Mouse (Mus musculus) neutrophil, adult 5-6 weeks (primary cell): ENCODE data around the gene Pitpnm2. TPM values are rescaled to one million over a fixed set of nuclear protein-coding genes. Genes with fewer than 3 reads are reported as not detected.
A peak's percentile ranks its signal among the peaks of the same experiment; 100 is the strongest.

Experiments
- ATAC-seq: fragments of 151-379, 151-347 bp; 2 replicates; pipeline ENCODE4 v1.8.0; 2017; ENCODE audit warnings: mild to moderate bottlenecking, moderate TSS enrichment; ENCODE audit not compliant: insufficient number of reproducible peaks, poor library complexity, low FRiP score, severe bottlenecking; ENCODE audit errors: extremely low read depth
- total RNA-seq: library from RNA; stranded (forward); fragments of 200-1000 nt; gene quantifications from 2 replicates; pipeline ENCODE4 v1.2.3, GENCODE M21; 2017

Pitpnm2 gene
- total RNA-seq, 1 experiment from 2014 or later, result 11.3 TPM

- no peak for ATAC-seq
Observed at GRCm38 (mm10) chr5:124167621-124168020, 81.9 kb downstream of the Pitpnm2 start.

- ATAC-seq, result no peak
Observed at GRCm38 (mm10) chr5:124166741-124167140, 82.8 kb downstream of the Pitpnm2 start.

- no peak for ATAC-seq
Observed at GRCm38 (mm10) chr5:124165622-124166570, 83.7 kb downstream of the Pitpnm2 start.

GRCm38 (mm10) chr5:124163445-124163844 lies 86.1 kb downstream of the Pitpnm2 start:
- no peak for ATAC-seq

- peak; percentile 27 for ATAC-seq
Observed at GRCm38 (mm10) chr5:124162577-124162976, 87.0 kb downstream of the Pitpnm2 start.

- ATAC-seq, result no peak
Observed at GRCm38 (mm10) chr5:124161831-124162230, 87.7 kb downstream of the Pitpnm2 start.

GRCm38 (mm10) chr5:124159453-124159852 lies 90.1 kb downstream of the Pitpnm2 start:
- ATAC-seq, result no peak

GRCm38 (mm10) chr5:124158305-124158704 lies 91.3 kb downstream of the Pitpnm2 start:
- ATAC-seq, result no peak

- no peak for ATAC-seq
Observed at GRCm38 (mm10) chr5:124155943-124156342, 93.6 kb downstream of the Pitpnm2 start.

- no peak for ATAC-seq
Observed at GRCm38 (mm10) chr5:124152734-124153133, 96.8 kb downstream of the Pitpnm2 start.

- ATAC-seq, result no peak
Observed at GRCm38 (mm10) chr5:124150895-124151294, 98.7 kb downstream of the Pitpnm2 start.

- no peak for ATAC-seq
Observed at GRCm38 (mm10) chr5:124149028-124149427, 100.5 kb downstream of the Pitpnm2 start.

GRCm38 (mm10) chr5:124138066-124138465 lies 111.5 kb downstream of the Pitpnm2 start:
- no peak for ATAC-seq

- ATAC-seq, result no peak
Observed at GRCm38 (mm10) chr5:124134261-124134660, 115.3 kb downstream of the Pitpnm2 start.

GRCm38 (mm10) chr5:124125093-124125492 lies 124.5 kb downstream of the Pitpnm2 start:
- ATAC-seq, result no peak

GRCm38 (mm10) chr5:124122357-124122756 lies 127.2 kb downstream of the Pitpnm2 start:
- no peak for ATAC-seq

- no peak for ATAC-seq
Observed at GRCm38 (mm10) chr5:124119204-124119603, 130.4 kb downstream of the Pitpnm2 start.

GRCm38 (mm10) chr5:124115990-124116845 lies 133.3 kb downstream of the Pitpnm2 start, which contains the start of gene Arl6ip4:
Gene Arl6ip4 (plus strand): TSS chr5:124116089.
- ATAC-seq, result peak; percentile 13; the same call in 1 of the 2 replicates

- ATAC-seq, result no peak
Observed at GRCm38 (mm10) chr5:124115531-124115930, 134.0 kb downstream of the Pitpnm2 start.
